Mouse (Mus musculus) hindbrain, embryonic 11.5 days (tissue): ENCODE results near the gene Mapkapk2. TPM values are rescaled to one million over a fixed set of nuclear protein-coding genes. Genes with fewer than 3 reads are reported as not detected.
"Not testable (repeated sequence)": the region's sequence is repeated elsewhere in the genome, so short reads cannot be mapped to it uniquely, and the experiment has no call there.

Experiments
- ATAC-seq: fragments of 200-750 bp; cut with Nextera tagmentation; 2 replicates; pipeline ENCODE4 v1.8.0; 2017; ENCODE audit warnings: mild to moderate bottlenecking, moderate TSS enrichment, moderate library complexity; ENCODE audit not compliant: low FRiP score
- DNase-seq: peaks from one replicate; pipeline ENCODE4 v3.0.0-alpha.2; 2015; ENCODE audit warnings: low spot score
- H3K27ac ChIP-seq: fragments of 300-500 bp; sonication (generic); 2 replicates; pipeline ENCODE4 v1.5.1; 2014; ENCODE audit warnings: mild to moderate bottlenecking, low read depth, low read length
- H3K27me3 ChIP-seq: fragments of 300-500 bp; sonication (generic); 2 replicates; pipeline ENCODE4 v1.6.1; 2014; ENCODE audit warnings: mild to moderate bottlenecking, low read length, moderate library complexity, mixed read lengths; ENCODE audit not compliant: control insufficient read depth, insufficient read depth
- H3K36me3 ChIP-seq: fragments of 300-500 bp; sonication (generic); 2 replicates; pipeline ENCODE4 v1.6.1; 2014; ENCODE audit warnings: mild to moderate bottlenecking, low read length, moderate library complexity, mixed read lengths; ENCODE audit not compliant: control insufficient read depth, insufficient read depth
- H3K4me1 ChIP-seq: fragments of 300-500 bp; sonication (generic); replicated peaks from 2 replicates; pipeline ENCODE4 v1.6.1; 2014; ENCODE audit warnings: low read length, mixed read lengths; ENCODE audit not compliant: control insufficient read depth, insufficient read depth
- H3K4me2 ChIP-seq: fragments of 300-500 bp; sonication (generic); replicated peaks from 2 replicates; pipeline ENCODE4 v1.6.1; 2014; ENCODE audit warnings: mild to moderate bottlenecking, low read depth, low read length
- H3K4me3 ChIP-seq: fragments of 300-500 bp; sonication (generic); 2 replicates; pipeline ENCODE4 v1.5.1; 2014; ENCODE audit warnings: low read depth, low read length
- H3K9ac ChIP-seq: fragments of 300-500 bp; sonication (generic); 2 replicates; pipeline ENCODE4 v1.6.1; 2014; ENCODE audit warnings: low read depth, low read length
- H3K9me3 ChIP-seq: fragments of 300-500 bp; sonication (generic); 2 replicates; pipeline ENCODE4 v1.6.1; 2016; ENCODE audit warnings: low read length; ENCODE audit not compliant: control insufficient read depth
- WGBS: fragments of 180-500 bp; shearing (Covaris S2); extraction: QIAGEN DNeasy Blood & Tissue Kit; methylation state at CpG from one replicate; pipeline ENCODE4 v1.1.7; 2014; 5-methylcytosine and 5-hydroxymethylcytosine counted together
- polyA plus RNA-seq: library from polyadenylated mRNA; unstranded; fragments of >200 nt; fragmentation: Nextera tagmentation; extraction: Ambion mirVana; gene quantifications from 2 replicates; pipeline ENCODE4 v1.2.1, GENCODE M21; 2014

The Mapkapk2 gene
- polyA plus RNA-seq = 39.8 and 43.7 TPM in 2 replicates

DNA sequence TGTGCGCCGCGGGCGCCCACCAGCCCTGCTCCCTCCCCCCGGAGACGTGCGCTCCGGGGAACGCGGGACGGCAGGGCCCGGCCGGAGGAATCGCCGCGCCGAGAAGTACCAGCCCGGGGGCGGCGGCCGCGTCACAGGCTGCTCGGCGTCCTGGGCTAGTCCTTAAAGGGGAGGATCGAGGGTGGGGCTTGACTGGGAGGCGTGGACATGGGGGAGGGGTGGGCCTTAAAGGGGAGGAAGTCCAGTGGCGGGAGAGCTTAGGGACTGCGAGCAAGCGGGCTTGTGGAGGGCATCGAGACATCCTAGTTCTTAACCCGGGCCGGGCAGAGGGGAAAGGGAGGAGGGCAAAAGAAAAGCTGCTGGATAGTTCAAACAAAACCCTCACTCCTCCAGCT lies at the start of gene Mapkapk2:
Gene Mapkapk2, minus strand, starts transcription at position 127 of the 395 bp plus-strand sequence.
- H3K27ac ChIP-seq = peak within 1 kb of the TSS; percentile 82
- peak within 1 kb of the TSS; percentile 86 for H3K9ac ChIP-seq
- H3K4me3 ChIP-seq = peak within 1 kb of the TSS; percentile 92
- DNase-seq (peak; percentile 96), ATAC-seq (peak; percentile 97)
- H3K4me2 ChIP-seq = peak within 1 kb of the TSS; percentile 80
- under 1% methylated on average over 28 of the region's 32 CpGs for WGBS
- H3K9me3 ChIP-seq = no peaks in the 10 kb centered on the region
- no peaks in the 10 kb centered on the region for H3K27me3 ChIP-seq
- no peaks in the 10 kb centered on the region for H3K36me3 ChIP-seq
- no peaks in the 10 kb centered on the region; the same call in 1 of the 2 replicates for H3K4me1 ChIP-seq

DNA sequence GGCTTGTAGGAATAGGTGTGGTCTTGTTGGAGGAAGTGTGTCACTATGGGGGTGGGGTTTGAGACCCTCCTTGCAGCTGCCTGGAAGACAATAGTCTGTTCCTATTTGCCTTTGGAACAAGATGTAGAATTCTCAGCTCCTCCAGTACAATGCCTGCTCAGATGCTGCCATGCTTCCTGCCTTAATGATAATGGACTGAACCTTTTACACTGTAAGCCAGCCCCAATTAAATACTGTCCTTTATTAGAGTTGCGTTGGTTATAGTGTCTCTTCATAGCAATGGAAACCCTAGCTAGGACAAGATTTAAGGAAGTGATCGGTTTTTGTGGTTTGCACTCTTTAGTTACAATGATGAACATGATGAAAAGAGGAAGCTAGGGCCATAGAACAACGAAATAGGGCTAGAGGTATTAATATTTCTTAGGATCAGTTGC lies 48.6 kb upstream of the Mapkapk2 start:
- DNase-seq = no peak
- no peaks in the 10 kb centered on the region for H3K4me1 ChIP-seq
- WGBS = 89% methylated on average over 3 of the region's 3 CpGs
- ATAC-seq = no peak
- H3K9ac ChIP-seq = no peak overlapping the region
- H3K4me3 ChIP-seq = no peak overlapping the region
- H3K27me3 ChIP-seq = no peaks in the 10 kb centered on the region
- no peaks in the 10 kb centered on the region for H3K9me3 ChIP-seq
- H3K27ac ChIP-seq = no peak overlapping the region
- H3K36me3 ChIP-seq = no peaks in the 10 kb centered on the region
- H3K4me2 ChIP-seq = no peak overlapping the region

DNA sequence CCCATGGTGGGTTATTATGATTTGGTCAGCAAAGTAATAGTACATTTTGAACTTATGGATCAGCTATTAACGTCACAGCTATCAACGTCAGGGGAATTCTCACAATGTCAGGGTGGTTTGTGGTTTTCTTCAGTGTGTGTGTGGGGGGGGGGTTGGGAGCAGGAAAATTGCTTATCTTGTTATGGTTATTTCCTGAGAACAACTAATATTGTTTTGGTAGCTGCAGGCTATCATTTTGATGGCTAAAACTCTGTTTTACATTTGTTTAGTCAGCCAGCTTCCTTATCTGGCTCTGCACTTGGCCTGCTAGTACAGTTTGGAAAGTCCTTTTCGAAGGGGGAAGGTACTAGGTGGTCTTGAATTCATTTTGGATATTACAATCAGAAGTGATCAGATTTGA lies 47.6 kb upstream of the Mapkapk2 start:
- 83% methylated on average over 3 of the region's 3 CpGs for WGBS

DNA sequence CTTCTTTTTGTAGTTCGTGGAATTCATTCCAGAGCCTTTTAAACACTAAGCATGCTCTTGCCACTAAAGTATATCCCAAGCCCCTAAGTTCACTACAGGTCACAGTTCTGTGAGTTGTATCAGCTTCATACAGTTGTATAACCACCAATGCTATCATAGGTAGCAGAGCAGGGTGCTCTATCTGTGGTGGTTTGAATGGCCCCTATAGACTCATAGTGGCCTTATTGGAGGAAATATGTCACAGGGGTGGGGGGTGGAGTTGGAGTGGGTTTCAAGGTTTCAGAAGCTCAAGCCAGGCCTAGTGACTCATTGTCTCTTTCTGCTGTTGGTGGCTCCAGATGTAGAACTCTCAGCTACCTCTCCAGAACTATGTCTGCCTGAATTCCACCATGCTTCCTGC lies 44.8 kb upstream of the Mapkapk2 start:
- 85% methylated on average over 1 of the region's 1 CpGs for WGBS
- Histone ChIP-seq H3K4me3 (no peak overlapping the region), H3K36me3 (no peaks in the 10 kb centered on the region), H3K9me3 (no peaks in the 10 kb centered on the region), H3K27me3 (no peaks in the 10 kb centered on the region), H3K4me1 (no peaks in the 10 kb centered on the region), H3K9ac (no peak overlapping the region), H3K27ac (no peak overlapping the region), H3K4me2 (no peak overlapping the region)
- ATAC-seq = no peak
- DNase-seq = no peak

More for the DNA sequence above, 47.6 kb upstream of the Mapkapk2 start:
- H3K4me3 ChIP-seq, H3K27ac ChIP-seq, DNase-seq, H3K9me3 ChIP-seq, H3K27me3 ChIP-seq, H3K9ac ChIP-seq, H3K4me1 ChIP-seq, H3K4me2 ChIP-seq, H3K36me3 ChIP-seq, ATAC-seq: not testable (repeated sequence)

DNA sequence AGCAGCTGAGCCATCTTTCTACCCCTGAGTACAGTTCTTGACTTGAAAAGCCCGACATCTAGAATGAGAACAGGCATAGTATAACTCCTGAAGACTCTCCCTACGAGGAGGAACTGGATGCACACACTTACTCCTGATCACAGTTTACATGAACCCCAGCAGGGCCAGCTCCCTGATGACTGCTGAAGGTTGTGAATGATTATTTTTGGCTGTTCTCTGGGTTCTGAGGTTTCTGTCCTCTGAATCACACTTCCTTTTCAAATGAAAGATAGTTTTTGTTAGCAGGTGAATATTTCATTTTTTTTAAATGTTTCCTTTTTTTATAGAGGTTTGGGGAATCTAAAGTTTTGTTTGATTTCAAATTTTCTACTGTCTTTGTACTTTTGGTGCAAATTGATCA lies 43.8 kb upstream of the Mapkapk2 start:
- no peaks in the 10 kb centered on the region for H3K36me3 ChIP-seq
- no peak for DNase-seq
- 66% methylated on average over 2 of the region's 2 CpGs for WGBS

DNA sequence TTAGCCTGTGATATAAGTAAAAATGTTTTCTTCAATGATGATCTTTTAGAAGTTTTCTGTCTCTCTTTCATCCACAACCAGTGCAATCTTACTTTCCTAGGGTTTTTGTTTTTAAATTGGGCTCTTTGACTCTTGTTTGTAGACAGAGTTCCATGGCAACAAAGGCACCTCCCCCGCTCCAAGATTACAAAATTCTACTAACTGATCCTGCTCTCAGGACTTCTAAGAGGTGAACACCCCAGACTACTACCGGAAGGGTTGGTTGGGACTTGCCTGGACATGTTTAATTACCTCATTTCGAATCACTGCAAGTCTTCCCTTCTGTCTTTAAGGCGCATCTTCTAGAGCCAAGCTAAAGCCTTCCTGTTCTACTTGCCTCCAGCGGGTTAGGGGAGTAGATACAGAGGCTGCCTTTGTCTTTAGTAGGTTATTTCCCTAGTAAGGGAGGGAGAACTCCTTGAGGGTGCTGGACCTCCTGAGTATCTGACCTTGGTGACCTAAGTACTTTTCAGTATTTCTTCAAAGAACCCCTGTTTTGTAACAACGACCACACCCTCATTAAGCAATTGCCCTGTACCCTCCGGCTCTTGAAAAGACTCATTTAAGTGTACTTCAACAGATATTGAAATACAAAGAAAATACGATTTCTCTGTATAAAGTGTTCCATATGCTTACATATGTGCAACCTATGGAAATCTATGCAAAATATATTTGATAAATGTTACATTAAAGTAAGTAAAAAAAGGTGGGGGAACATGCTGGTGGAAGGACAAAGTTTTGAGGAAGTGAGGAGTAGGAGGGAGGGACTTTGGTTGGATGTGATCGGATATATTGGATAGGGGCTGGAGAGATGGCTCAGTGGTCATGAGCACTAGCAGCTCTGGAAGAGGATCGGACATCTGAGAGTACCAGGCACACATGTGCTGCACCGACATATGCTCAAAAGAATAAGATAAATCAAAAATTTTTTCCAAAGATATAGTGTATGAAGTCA lies 41.8 kb upstream of the Mapkapk2 start:
- H3K9ac ChIP-seq = no peak overlapping the region
- no peak for ATAC-seq
- no peak overlapping the region for H3K27ac ChIP-seq
- H3K4me2 ChIP-seq = no peak overlapping the region; the same call in 1 of the 2 replicates
- no peaks in the 10 kb centered on the region for H3K9me3 ChIP-seq
- H3K27me3 ChIP-seq = no peaks in the 10 kb centered on the region
- H3K4me1 ChIP-seq = 0 out of 2 replicates have a peak, but pooled peaks cover 2% of the 10 kb centered on the region
- no peak for DNase-seq
- no peak overlapping the region for H3K4me3 ChIP-seq
- WGBS = 79% methylated on average over 11 of the region's 11 CpGs
- H3K36me3 ChIP-seq = no peaks in the 10 kb centered on the region

More for the DNA sequence above, 43.8 kb upstream of the Mapkapk2 start:
- Histone ChIP-seq H3K4me3 (no peak overlapping the region), H3K9ac (no peak overlapping the region), H3K4me2 (no peak overlapping the region), H3K27ac (no peak overlapping the region), H3K27me3 (no peaks in the 10 kb centered on the region), H3K9me3 (no peaks in the 10 kb centered on the region), H3K4me1 (0 out of 2 replicates have a peak, but pooled peaks cover 2% of the 10 kb centered on the region)
- no peak for ATAC-seq

DNA sequence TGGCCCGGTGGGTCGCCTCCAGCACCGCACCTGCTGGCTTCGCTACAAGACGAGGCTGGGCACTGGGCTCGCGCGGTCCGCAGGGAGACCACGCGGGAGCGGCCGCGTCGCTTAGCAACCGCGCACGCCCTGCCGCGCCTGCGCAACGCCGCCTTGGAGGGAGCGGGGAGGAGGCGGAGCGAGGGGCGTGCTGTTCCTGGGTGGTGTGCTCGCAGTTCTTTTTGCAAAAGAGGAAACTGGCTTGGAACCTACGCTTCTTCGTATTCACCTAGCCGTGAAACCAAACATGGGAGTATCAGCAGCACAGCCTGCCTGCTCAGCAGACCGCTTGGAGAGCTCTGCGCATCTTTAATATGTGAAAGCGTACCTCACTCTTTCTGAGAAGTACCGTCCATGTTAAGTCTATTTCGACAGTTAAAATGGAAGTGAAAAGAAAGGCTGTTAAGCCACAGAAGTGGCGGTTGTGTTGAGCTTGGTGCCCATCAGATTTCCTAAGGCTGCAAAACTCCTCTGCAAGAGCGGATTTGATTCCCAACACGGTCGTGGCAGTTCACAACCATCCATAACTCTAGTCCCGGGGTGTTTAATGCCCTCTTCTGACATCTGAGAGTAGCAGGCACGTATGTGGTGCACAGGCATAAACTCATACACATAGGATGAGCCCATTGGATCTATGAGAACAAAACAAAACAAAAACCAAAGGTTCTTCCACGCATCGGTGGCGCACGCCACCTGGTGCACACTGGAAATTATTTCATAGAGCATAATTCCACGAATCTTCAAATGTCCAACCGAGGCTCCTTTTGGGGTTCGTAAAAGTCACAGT lies 40.8 kb upstream of the Mapkapk2 start, which contains the start of gene Dyrk3:
Gene Dyrk3, minus strand, starts transcription at position 150 of the 826 bp plus-strand sequence.
- WGBS = 6% methylated on average over 49 of the region's 49 CpGs
- ATAC-seq = peak; percentile 98

DNA sequence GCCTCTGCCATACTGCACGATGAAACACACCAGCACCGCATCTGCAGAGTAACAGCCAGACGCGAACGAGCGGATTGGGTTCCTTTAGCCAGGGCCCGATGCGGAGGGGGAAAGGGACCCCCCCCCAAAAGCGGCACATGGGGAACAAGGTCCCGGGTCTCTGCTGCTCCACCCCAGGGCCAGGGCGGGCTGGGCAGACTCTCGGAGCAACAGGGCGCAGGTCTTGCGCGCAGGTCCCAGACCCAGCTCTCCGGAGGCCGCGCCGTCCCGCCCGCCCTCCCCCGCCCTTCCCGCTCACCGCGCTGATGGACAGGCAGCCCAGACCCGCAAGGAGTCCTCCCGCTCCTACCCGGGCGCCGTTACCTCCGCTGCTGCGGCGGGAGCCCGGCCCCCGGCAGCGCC lies 40.1 kb upstream of the Mapkapk2 start:
- peak overlapping the region; percentile 61 for H3K4me2 ChIP-seq
- H3K36me3 ChIP-seq = no peaks in the 10 kb centered on the region
- 0 out of 2 replicates have a peak, but pooled peaks cover 2% of the 10 kb centered on the region for H3K4me1 ChIP-seq
- WGBS = 0% methylated on average over 12 of the region's 36 CpGs
- H3K27me3 ChIP-seq = no peaks in the 10 kb centered on the region
- peak overlapping the region; percentile 68 for H3K9ac ChIP-seq
- peak overlapping the region; percentile 85 for H3K27ac ChIP-seq
- DNase-seq (no peak), ATAC-seq (peak; percentile 94)
- no peaks in the 10 kb centered on the region for H3K9me3 ChIP-seq
- peak overlapping the region; percentile 76 for H3K4me3 ChIP-seq

More for the DNA sequence above, 40.8 kb upstream of the Mapkapk2 start, which contains the start of gene Dyrk3:
- peak; percentile 97 for DNase-seq
- no peaks in the 10 kb centered on the region for H3K9me3 ChIP-seq
- peak within 1 kb of the TSS; percentile 68 for H3K9ac ChIP-seq
- peak within 1 kb of the TSS; percentile 85 for H3K27ac ChIP-seq
- no peaks in the 10 kb centered on the region for H3K36me3 ChIP-seq
- 0 out of 2 replicates have a peak, but pooled peaks cover 2% of the 10 kb centered on the region for H3K4me1 ChIP-seq
- H3K4me3 ChIP-seq = peak within 1 kb of the TSS; percentile 76
- H3K27me3 ChIP-seq = no peaks in the 10 kb centered on the region
- peak within 1 kb of the TSS; percentile 61 for H3K4me2 ChIP-seq
